Mouse (Mus musculus) embryonic facial prominence, embryonic 15.5 days (tissue): ENCODE data around the gene Hist1h1d. TPM values are rescaled to one million over a fixed set of nuclear protein-coding genes. Genes with fewer than 3 reads are reported as not detected.
A peak's percentile ranks its signal among the peaks of the same experiment; 100 is the strongest.
"Not testable (repeated sequence)": the region's sequence is repeated elsewhere in the genome, so short reads cannot be mapped to it uniquely, and the experiment has no call there.

Experiments used
- ATAC-seq: fragments of 200-750 bp; cut with Nextera tagmentation; 2 replicates; pipeline ENCODE4 v1.8.0; 2017; ENCODE audit warnings: low read depth, moderate TSS enrichment; ENCODE audit not compliant: insufficient number of reproducible peaks, low FRiP score, low TSS enrichment
- H3K27ac ChIP-seq: fragments of 300-500 bp; sonication (generic); replicated peaks from 2 replicates; pipeline ENCODE4 v1.5.1; 2015; ENCODE audit warnings: mild to moderate bottlenecking, inconsistent platforms
- H3K27me3 ChIP-seq: fragments of 300-500 bp; sonication (generic); 2 replicates; pipeline ENCODE4 v1.6.1; 2015; ENCODE audit warnings: inconsistent platforms
- H3K36me3 ChIP-seq: fragments of 300-500 bp; sonication (generic); 2 replicates; pipeline ENCODE4 v1.6.1; 2015; ENCODE audit warnings: mild to moderate bottlenecking, inconsistent platforms
- H3K4me1 ChIP-seq: fragments of 300-500 bp; sonication (generic); 2 replicates; pipeline ENCODE4 v1.6.1; 2015; ENCODE audit warnings: inconsistent platforms
- H3K4me2 ChIP-seq: fragments of 300-500 bp; sonication (generic); replicated peaks from 2 replicates; pipeline ENCODE4 v1.6.1; 2015; ENCODE audit warnings: mild to moderate bottlenecking, inconsistent platforms
- H3K4me3 ChIP-seq: fragments of 300-500 bp; sonication (generic); replicated peaks from 2 replicates; pipeline ENCODE4 v1.5.1; 2015; ENCODE audit warnings: mild to moderate bottlenecking, inconsistent platforms
- H3K9ac ChIP-seq: fragments of 300-500 bp; sonication (generic); 2 replicates; pipeline ENCODE4 v1.6.1; 2015; ENCODE audit warnings: inconsistent platforms
- H3K9me3 ChIP-seq: fragments of 300-500 bp; sonication (generic); replicated peaks from 2 replicates; pipeline ENCODE4 v1.6.1; 2016; ENCODE audit warnings: inconsistent platforms
- WGBS: fragments of 180-500 bp; shearing (Covaris S2); methylation state at CpG from one replicate; pipeline ENCODE4 v1.1.7; 2015; 5-methylcytosine and 5-hydroxymethylcytosine counted together
- polyA plus RNA-seq: library from polyadenylated mRNA; unstranded; fragments of >200 nt; fragmentation: Nextera tagmentation; extraction: Ambion mirVana; gene quantifications from 2 replicates; pipeline ENCODE4 v1.2.1, GENCODE M21; 2015

Hist1h1d gene
- polyA plus RNA-seq, 1 experiment from 2014 or later = 0.44 TPM

GRCm38 (mm10) chr13:23586099-23586939 lies 33.3 kb downstream of the Hist1h1d start:
- H3K27me3 ChIP-seq = no peaks in the 10 kb centered on the region
- H3K4me1 ChIP-seq = peaks cover 25% of the 10 kb centered on the region
- peak overlapping the region; percentile 72 for H3K4me2 ChIP-seq
- no peaks in the 10 kb centered on the region for H3K36me3 ChIP-seq
- peak overlapping the region; percentile 50 for H3K4me3 ChIP-seq
- WGBS = 2% methylated on average over 22 of the region's 22 CpGs
- H3K27ac ChIP-seq = peak overlapping the region; percentile 91
- H3K9ac ChIP-seq = peak overlapping the region; percentile 42
- ATAC-seq = no peak
- no peaks in the 10 kb centered on the region for H3K9me3 ChIP-seq

- Histone ChIP-seq H3K36me3 (no peaks in the 10 kb centered on the region), H3K27ac (peak overlapping the region; percentile 91), H3K4me1 (peaks cover 24% of the 10 kb centered on the region), H3K9me3 (no peaks in the 10 kb centered on the region), H3K27me3 (no peaks in the 10 kb centered on the region), H3K9ac (peak overlapping the region; percentile 42), H3K4me2 (peak overlapping the region; percentile 72), H3K4me3 (peak overlapping the region; percentile 50)
- no peak for ATAC-seq
- 5% methylated on average over 1 of the region's 1 CpGs for WGBS
Observed at GRCm38 (mm10) chr13:23586940-23587225, 33.8 kb downstream of the Hist1h1d start.

- no peak for ATAC-seq
- WGBS = 91% methylated on average over 7 of the region's 7 CpGs
- Histone ChIP-seq H3K36me3 (no peaks in the 10 kb centered on the region), H3K9ac (no peak overlapping the region), H3K4me2 (no peak overlapping the region), H3K9me3 (no peaks in the 10 kb centered on the region), H3K4me3 (no peak overlapping the region), H3K4me1 (peaks cover 3% of the 10 kb centered on the region; the same call in 1 of the 2 replicates), H3K27ac (no peak overlapping the region), H3K27me3 (no peaks in the 10 kb centered on the region)
Observed at GRCm38 (mm10) chr13:23591206-23591605, 38.1 kb downstream of the Hist1h1d start.

GRCm38 (mm10) chr13:23591886-23592285 lies 38.8 kb downstream of the Hist1h1d start:
- H3K9me3 ChIP-seq, H3K27ac ChIP-seq, H3K27me3 ChIP-seq, H3K36me3 ChIP-seq, H3K4me1 ChIP-seq, ATAC-seq, H3K4me3 ChIP-seq, H3K4me2 ChIP-seq, H3K9ac ChIP-seq: not testable (repeated sequence)
- WGBS = 82% methylated on average over 7 of the region's 7 CpGs

GRCm38 (mm10) chr13:23592614-23593013 lies 39.6 kb downstream of the Hist1h1d start:
- no peaks in the 10 kb centered on the region for H3K27me3 ChIP-seq
- H3K27ac ChIP-seq = no peak overlapping the region
- WGBS = 71% methylated on average over 7 of the region's 7 CpGs
- H3K4me2 ChIP-seq = no peak overlapping the region
- H3K9ac ChIP-seq = no peak overlapping the region
- no peaks in the 10 kb centered on the region for H3K36me3 ChIP-seq
- H3K4me1 ChIP-seq = no peaks in the 10 kb centered on the region
- no peak overlapping the region for H3K4me3 ChIP-seq
- H3K9me3 ChIP-seq = no peaks in the 10 kb centered on the region
- no peak for ATAC-seq

GRCm38 (mm10) chr13:23593051-23593770 lies 40.1 kb downstream of the Hist1h1d start:
- ATAC-seq = no peak

GRCm38 (mm10) chr13:23595185-23595584 lies 42.1 kb downstream of the Hist1h1d start:
- no peak overlapping the region for H3K4me2 ChIP-seq
- no peak overlapping the region for H3K27ac ChIP-seq
- 78% methylated on average over 2 of the region's 2 CpGs for WGBS
- H3K9me3 ChIP-seq = no peaks in the 10 kb centered on the region
- no peak for ATAC-seq
- H3K27me3 ChIP-seq = no peaks in the 10 kb centered on the region
- H3K36me3 ChIP-seq = no peaks in the 10 kb centered on the region
- H3K4me3 ChIP-seq = no peak overlapping the region
- no peaks in the 10 kb centered on the region for H3K4me1 ChIP-seq
- no peak overlapping the region for H3K9ac ChIP-seq

More at GRCm38 (mm10) chr13:23593051-23593770, 40.1 kb downstream of the Hist1h1d start:
- H3K27ac ChIP-seq = no peak overlapping the region; the same call in 1 of the 2 replicates
- H3K27me3 ChIP-seq = no peaks in the 10 kb centered on the region
- H3K4me3 ChIP-seq = no peak overlapping the region
- no peak overlapping the region for H3K4me2 ChIP-seq
- 64% methylated on average over 5 of the region's 5 CpGs for WGBS
- no peaks in the 10 kb centered on the region for H3K4me1 ChIP-seq
- H3K9ac ChIP-seq = no peak overlapping the region
- H3K36me3 ChIP-seq = no peaks in the 10 kb centered on the region
- H3K9me3 ChIP-seq = no peaks in the 10 kb centered on the region

GRCm38 (mm10) chr13:23595622-23596372 lies 42.7 kb downstream of the Hist1h1d start:
- Histone ChIP-seq H3K9me3 (no peaks in the 10 kb centered on the region), H3K4me2 (no peak overlapping the region), H3K4me1 (no peaks in the 10 kb centered on the region), H3K27ac (no peak overlapping the region), H3K36me3 (no peaks in the 10 kb centered on the region), H3K27me3 (no peaks in the 10 kb centered on the region), H3K4me3 (no peak overlapping the region), H3K9ac (no peak overlapping the region)
- 75% methylated on average over 7 of the region's 7 CpGs for WGBS
- no peak for ATAC-seq

- 6% methylated on average over 9 of the region's 9 CpGs for WGBS
Observed at GRCm38 (mm10) chr13:23597957-23598356, 44.9 kb downstream of the Hist1h1d start.

GRCm38 (mm10) chr13:23603182-23603699 lies 50.2 kb downstream of the Hist1h1d start:
- no peak overlapping the region for H3K9ac ChIP-seq
- 74% methylated on average over 7 of the region's 7 CpGs for WGBS
- no peaks in the 10 kb centered on the region for H3K27me3 ChIP-seq
- H3K36me3 ChIP-seq = no peaks in the 10 kb centered on the region
- ATAC-seq = no peak
- H3K4me2 ChIP-seq = no peak overlapping the region
- no peak overlapping the region for H3K4me3 ChIP-seq
- no peaks in the 10 kb centered on the region for H3K4me1 ChIP-seq
- no peak overlapping the region for H3K27ac ChIP-seq
- H3K9me3 ChIP-seq = no peaks in the 10 kb centered on the region

More at GRCm38 (mm10) chr13:23597957-23598356, 44.9 kb downstream of the Hist1h1d start:
- H3K27me3 ChIP-seq = no peaks in the 10 kb centered on the region
- no peak overlapping the region for H3K4me2 ChIP-seq
- no peak for ATAC-seq
- no peaks in the 10 kb centered on the region for H3K4me1 ChIP-seq
- H3K4me3 ChIP-seq = no peak overlapping the region
- H3K9me3 ChIP-seq = no peaks in the 10 kb centered on the region
- H3K9ac ChIP-seq = no peak overlapping the region
- no peaks in the 10 kb centered on the region for H3K36me3 ChIP-seq
- H3K27ac ChIP-seq = no peak overlapping the region

- no peak overlapping the region for H3K9ac ChIP-seq
- no peak overlapping the region for H3K27ac ChIP-seq
- no peaks in the 10 kb centered on the region for H3K27me3 ChIP-seq
- no peaks in the 10 kb centered on the region for H3K4me1 ChIP-seq
- no peaks in the 10 kb centered on the region for H3K36me3 ChIP-seq
- H3K4me2 ChIP-seq = no peak overlapping the region
- no peak for ATAC-seq
- no peaks in the 10 kb centered on the region for H3K9me3 ChIP-seq
- 83% methylated on average over 3 of the region's 3 CpGs for WGBS
- no peak overlapping the region for H3K4me3 ChIP-seq
Observed at GRCm38 (mm10) chr13:23604452-23604851, 51.4 kb downstream of the Hist1h1d start.
